ENCODE assay signal across 8 mouse cellular contexts in genomic region chr11:82235551-82236207, GRCm38 (mm10).
DNase-seq lines count a peak whose midpoint lies in the region; ATAC-seq and TF ChIP-seq lines count a peak whose summit lies in the region.

No protein-coding gene starts in this region.

- TF ChIP-seq POLR2A in kidney, adult 2 months (IDR thresholded peaks at IDR 0.05; ENCODE audit: low read depth, low read length) = no peak

- no peak overlapping the region for H3K4me2 ChIP-seq in kidney, embryonic 14.5 days (replicated peaks; ENCODE audit: low read depth, low read length)
- no peak overlapping the region for H3K4me2 ChIP-seq in midbrain, embryonic 16.5 days (ENCODE audit: low read length)

- no peak for ATAC-seq in kidney, embryonic 14.5 days (ENCODE audit: low FRiP score, low TSS enrichment)
- ATAC-seq in G1E (ENCODE audit: extremely low read depth, insufficient number of reproducible peaks, low FRiP score, poor library complexity, severe bottlenecking) = 0 out of 2 replicates have a peak, but pooled peaks have one; percentile 4
- peak; percentile 84; the same call in 1 of the 2 replicates for ATAC-seq in midbrain, embryonic 16.5 days
- ATAC-seq in monocyte, adult 5-6 weeks (replicated peaks; ENCODE audit: insufficient number of reproducible peaks, low FRiP score, low TSS enrichment, poor library complexity, severe bottlenecking) = no peak

- no peak overlapping the region for H3K27ac ChIP-seq in kidney, adult 2 months (ENCODE audit: insufficient read depth, low read depth, low read length)
- H3K27ac ChIP-seq in kidney, embryonic 14.5 days (ENCODE audit: low read depth, low read length) = no peak overlapping the region
- H3K27ac ChIP-seq in midbrain, embryonic 16.5 days (ENCODE audit: low read length) = no peak overlapping the region

- peak; percentile 40 for DNase-seq in kidney, adult 2 months
- peak; percentile 4 for DNase-seq in G1E (ENCODE audit: low spot score)
- peak; percentile 63 for DNase-seq in cerebellum, adult 9-10 months
- peak; percentile 18 to 47 for DNase-seq in frontal cortex, postnatal 36 days (ENCODE audit: low spot score in 2 of 2)
- DNase-seq in left cerebral cortex, adult 18-20 months (ENCODE audit: low spot score in 2 of 2) = peak; percentile 7 to 16

- no peaks in the 10 kb centered on the region for H3K36me3 ChIP-seq in kidney, adult 2 months (ENCODE audit: control insufficient read depth, insufficient read depth, low read length)
- no peaks in the 10 kb centered on the region for H3K36me3 ChIP-seq in kidney, embryonic 14.5 days (ENCODE audit: control insufficient read depth, insufficient read depth, low read length)
- H3K36me3 ChIP-seq in G1E (replicated peaks) = no peaks in the 10 kb centered on the region
- no peaks in the 10 kb centered on the region for H3K36me3 ChIP-seq in midbrain, embryonic 16.5 days (ENCODE audit: control insufficient read depth, insufficient read depth, low read length)

- 33% methylated on average over 2 of the region's 2 CpGs for WGBS in kidney, adult 2 months
- WGBS in kidney, embryonic 14.5 days = 32% methylated on average over 2 of the region's 2 CpGs
- 31% methylated on average over 2 of the region's 2 CpGs for WGBS in midbrain, embryonic 16.5 days

- no peaks in the 10 kb centered on the region for H3K4me1 ChIP-seq in kidney, adult 2 months (ENCODE audit: control insufficient read depth, insufficient read depth, low read length)
- no peaks in the 10 kb centered on the region for H3K4me1 ChIP-seq in kidney, embryonic 14.5 days (ENCODE audit: control insufficient read depth, insufficient read depth, low read length)
- H3K4me1 ChIP-seq in G1E (ENCODE audit: insufficient read depth, low read depth, low read length) = no peaks in the 10 kb centered on the region
- 0 out of 2 replicates have a peak, but pooled peaks cover 7% of the 10 kb centered on the region for H3K4me1 ChIP-seq in midbrain, embryonic 16.5 days (ENCODE audit: control insufficient read depth, insufficient read depth, low read length)

- H3K4me3 ChIP-seq in kidney, adult 2 months (ENCODE audit: insufficient read depth, low read depth, low read length) = no peak overlapping the region
- H3K4me3 ChIP-seq in kidney, embryonic 14.5 days (ENCODE audit: low read length) = no peak overlapping the region
- H3K4me3 ChIP-seq in G1E (ENCODE audit: low read depth, low read length) = no peak overlapping the region
- H3K4me3 ChIP-seq in midbrain, embryonic 16.5 days (ENCODE audit: low read depth, low read length) = no peak overlapping the region

- peak; percentile 91 for TF ChIP-seq CTCF in kidney, adult 2 months (conservative IDR thresholded peaks at IDR 0.05; ENCODE audit: insufficient read depth, insufficient read length, low read depth, low read length)
- peak; percentile 23; the same call in 1 of the 2 replicates for TF ChIP-seq CTCF in G1E (IDR thresholded peaks at IDR 0.05; ENCODE audit: low read depth, low read length)

- H3K9ac ChIP-seq in kidney, embryonic 14.5 days (ENCODE audit: low read depth, low read length) = no peak overlapping the region
- no peak overlapping the region for H3K9ac ChIP-seq in midbrain, embryonic 16.5 days (ENCODE audit: low read depth, low read length)

- no peaks in the 10 kb centered on the region for H3K27me3 ChIP-seq in kidney, adult 2 months (replicated peaks; ENCODE audit: control insufficient read depth, insufficient read depth, low read length)
- peaks cover 6% of the 10 kb centered on the region for H3K27me3 ChIP-seq in kidney, embryonic 14.5 days (ENCODE audit: control insufficient read depth, insufficient read depth, low read length)
- no peaks in the 10 kb centered on the region for H3K27me3 ChIP-seq in G1E (ENCODE audit: insufficient read depth, low read length)
- H3K27me3 ChIP-seq in midbrain, embryonic 16.5 days (ENCODE audit: control insufficient read depth, insufficient read depth, low read depth, low read length) = no peaks in the 10 kb centered on the region

- H3K9me3 ChIP-seq in kidney, embryonic 14.5 days (ENCODE audit: control insufficient read depth, low read length) = no peaks in the 10 kb centered on the region
- H3K9me3 ChIP-seq in G1E (replicated peaks) = peaks cover 47% of the 10 kb centered on the region
- H3K9me3 ChIP-seq in midbrain, embryonic 16.5 days (replicated peaks; ENCODE audit: control insufficient read depth, low read length, poor library complexity, severe bottlenecking) = no peaks in the 10 kb centered on the region

Comparison
In these comparisons a context has a peak if more than half of its experiments do, and no peak if none do; other contexts are left out.
1. DNase-seq: peak in every context shown above with its lines; median percentile 63 in cerebellum, adult 9-10 months; 40 in kidney, adult 2 months; 32 in frontal cortex, postnatal 36 days; 12 in left cerebral cortex, adult 18-20 months; 4 in G1E.
2. ATAC-seq: peak in G1E (single experiment) and midbrain, embryonic 16.5 days (single experiment); none in kidney, embryonic 14.5 days (single experiment) and monocyte, adult 5-6 weeks (single experiment).